Mouse (Mus musculus) myocyte (in vitro differentiated cells): ENCODE data around the gene Tmem123. TPM values are rescaled to one million over a fixed set of nuclear protein-coding genes. Genes with fewer than 3 reads are reported as not detected.

Experiments
- H3K27me3 ChIP-seq: one replicate; pipeline ENCODE4 v1.6.1; 2011; ENCODE audit not compliant: control insufficient read depth, insufficient read depth, insufficient read length
- H3K36me3 ChIP-seq: one replicate; pipeline ENCODE4 v1.6.1; 2011; ENCODE audit not compliant: control insufficient read depth, insufficient read depth
- H3K4me2 ChIP-seq: one replicate; pipeline ENCODE4 v1.6.1; 2011; ENCODE audit warnings: low read depth, control low read depth
- H3K4me3 ChIP-seq: one replicate; pipeline ENCODE4 v1.5.1; 2011; ENCODE audit warnings: mild to moderate bottlenecking, control low read depth, moderate library complexity
- H3K79me2 ChIP-seq: one replicate; pipeline ENCODE4 v1.6.1; 2011; ENCODE audit not compliant: control insufficient read depth, insufficient read depth
- H3ac ChIP-seq: one replicate; pipeline ENCODE4 v1.6.1; 2011; ENCODE audit not compliant: control insufficient read depth, insufficient read length
- CEBPB ChIP-seq: IDR thresholded peaks from 2 replicates; pipeline ENCODE4 v1.6.1; 2011; ENCODE audit warnings: mild to moderate bottlenecking, moderate library complexity; ENCODE audit not compliant: poor library complexity, insufficient read depth, severe bottlenecking
- E2F4 ChIP-seq: IDR thresholded peaks from one replicate; pipeline ENCODE4 v1.6.1; 2011; ENCODE audit warnings: mild to moderate bottlenecking, control low read depth, moderate library complexity; ENCODE audit not compliant: insufficient read depth
- MAX ChIP-seq: IDR thresholded peaks from one replicate; pipeline ENCODE4 v1.6.1; 2011; ENCODE audit warnings: low read depth, mild to moderate bottlenecking, control low read depth
- MYOD1 ChIP-seq, 3 experiments: IDR thresholded peaks; one replicate each; pipeline ENCODE4 v1.6.1; 2011; ENCODE audit warnings: control low read depth in 2 of 3, low read depth in 2 of 3, mild to moderate bottlenecking in 2 of 3, moderate library complexity in 1 of 3; ENCODE audit not compliant: insufficient read length in 2 of 3, control insufficient read depth in 1 of 3
- MYOG ChIP-seq, 3 experiments: IDR thresholded peaks; one replicate each; pipeline ENCODE4 v1.6.1; 2011; ENCODE audit warnings: control low read depth in 2 of 3, low read depth in 2 of 3, mild to moderate bottlenecking in 2 of 3; ENCODE audit not compliant: insufficient read length in 2 of 3, control insufficient read depth in 1 of 3, insufficient read depth in 1 of 3
- POLR2A ChIP-seq: IDR thresholded peaks from one replicate; pipeline ENCODE4 v1.6.1; 2011; ENCODE audit warnings: low read depth, mild to moderate bottlenecking, control low read depth, moderate library complexity; ENCODE audit not compliant: insufficient read length
- POLR2AphosphoS2 ChIP-seq: IDR thresholded peaks from one replicate; pipeline ENCODE4 v1.6.1; 2011; ENCODE audit warnings: low read depth, control low read depth; ENCODE audit not compliant: insufficient read length
- REST ChIP-seq: IDR thresholded peaks from one replicate; pipeline ENCODE4 v1.6.1; 2011; ENCODE audit warnings: mild to moderate bottlenecking, control low read depth, moderate library complexity; ENCODE audit not compliant: insufficient read depth, insufficient read length
- SRF ChIP-seq: IDR thresholded peaks from one replicate; pipeline ENCODE4 v1.6.1; 2011; ENCODE audit warnings: low read depth; ENCODE audit not compliant: control insufficient read depth, insufficient read length
- TCF12 ChIP-seq: IDR thresholded peaks from one replicate; pipeline ENCODE4 v1.6.1; 2011; ENCODE audit warnings: mild to moderate bottlenecking, control low read depth; ENCODE audit not compliant: poor library complexity, insufficient read depth, severe bottlenecking
- TCF3 ChIP-seq: IDR thresholded peaks from one replicate; pipeline ENCODE4 v1.6.1; 2011; ENCODE audit warnings: low read depth, control low read depth; ENCODE audit not compliant: insufficient read length
- USF1 ChIP-seq: IDR thresholded peaks from one replicate; pipeline ENCODE4 v1.6.1; 2011; ENCODE audit warnings: low read depth, mild to moderate bottlenecking, control low read depth, moderate library complexity
- polyA plus RNA-seq: library from polyadenylated mRNA; unstranded; fragments of >200 nt; fragmentation: generic; extraction: Trizol; gene quantifications from one replicate; pipeline ENCODE4 v1.2.1, GENCODE M21; 2012; ENCODE audit warnings: missing spikeins

Tmem123 gene
- polyA plus RNA-seq, 1 experiment, result 60.9 TPM

DNA sequence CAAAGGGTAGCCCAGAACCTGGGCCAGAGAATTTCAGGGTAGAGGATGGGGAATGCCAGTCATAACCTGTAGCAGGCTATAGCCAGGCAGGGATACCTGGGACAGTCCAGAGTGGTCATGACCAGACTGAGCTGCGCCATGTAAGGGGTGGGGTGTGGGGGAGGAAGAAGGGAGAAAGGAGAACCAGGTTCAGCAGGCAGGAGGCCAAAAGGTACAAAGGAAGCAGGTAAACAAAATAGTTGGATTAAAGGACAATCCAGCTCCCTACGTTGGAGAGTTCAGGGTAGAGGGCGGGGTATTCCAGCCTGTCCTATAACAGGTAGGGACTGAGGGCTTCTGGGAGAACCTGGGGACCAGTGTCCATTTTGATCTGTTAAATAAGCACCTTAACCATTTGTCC, 34.7 kb downstream of the Tmem123 start:
- Histone ChIP-seq H3K27me3 (no peaks in the 10 kb centered on the region), H3K36me3 (peaks cover 12% of the 10 kb centered on the region), H3K79me2 (no peaks in the 10 kb centered on the region), H3K4me2 (no peak overlapping the region), H3K4me3 (no peak overlapping the region), H3ac (no peak overlapping the region)
- TF ChIP-seq SRF, result no peak
- TF ChIP-seq CEBPB, result no peak
- no peak for TF ChIP-seq POLR2AphosphoS2
- TF ChIP-seq E2F4, result no peak
- no peak for TF ChIP-seq TCF3
- no peak for TF ChIP-seq MYOD1 (IDR thresholded peaks at IDR 0.05; ENCODE audit: control insufficient read depth in 1 of 3, insufficient read length in 2 of 3, low read depth in 2 of 3)
- no peak for TF ChIP-seq TCF12

DNA sequence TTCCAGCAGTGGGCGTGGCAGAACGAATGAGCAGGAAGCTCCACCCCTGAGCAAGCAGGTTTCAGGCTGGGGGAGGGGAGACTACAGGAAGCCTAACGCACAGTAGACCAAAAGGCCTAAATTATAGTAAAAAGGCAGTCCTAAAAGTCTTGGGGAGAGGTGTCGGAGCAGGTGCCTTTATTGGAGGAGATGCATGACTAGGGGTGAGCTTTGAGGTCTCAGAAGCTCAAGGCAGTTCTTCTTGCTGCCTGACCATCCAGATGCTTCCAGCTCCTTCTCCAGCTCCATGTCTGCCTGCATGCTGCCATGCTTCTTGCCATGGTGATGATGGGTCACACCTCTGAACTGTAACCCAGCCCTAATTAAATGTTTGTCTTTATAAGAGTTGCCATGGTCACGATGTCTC, 41.3 kb downstream of the Tmem123 start:
- H3K27me3 ChIP-seq, result no peaks in the 10 kb centered on the region
- H3K4me3 ChIP-seq, result no peak overlapping the region
- no peak for TF ChIP-seq POLR2AphosphoS2
- no peak for TF ChIP-seq MAX
- no peak for TF ChIP-seq TCF3
- TF ChIP-seq E2F4, result no peak
- TF ChIP-seq CEBPB, result no peak
- TF ChIP-seq POLR2A, result no peak
- TF ChIP-seq MYOD1 (IDR thresholded peaks at IDR 0.05; ENCODE audit: control insufficient read depth in 1 of 3, insufficient read length in 2 of 3, low read depth in 2 of 3), result no peak
- TF ChIP-seq TCF12, result no peak
- no peak for TF ChIP-seq SRF
- TF ChIP-seq USF1, result no peak
- no peak for TF ChIP-seq REST
- TF ChIP-seq MYOG (IDR thresholded peaks at IDR 0.05; ENCODE audit: control insufficient read depth in 1 of 3, insufficient read depth in 1 of 3, insufficient read length in 2 of 3, low read depth in 2 of 3), result no peak
- no peak overlapping the region for H3K4me2 ChIP-seq
- H3K79me2 ChIP-seq, result no peaks in the 10 kb centered on the region
- no peak overlapping the region for H3ac ChIP-seq
- H3K36me3 ChIP-seq, result no peaks in the 10 kb centered on the region

DNA sequence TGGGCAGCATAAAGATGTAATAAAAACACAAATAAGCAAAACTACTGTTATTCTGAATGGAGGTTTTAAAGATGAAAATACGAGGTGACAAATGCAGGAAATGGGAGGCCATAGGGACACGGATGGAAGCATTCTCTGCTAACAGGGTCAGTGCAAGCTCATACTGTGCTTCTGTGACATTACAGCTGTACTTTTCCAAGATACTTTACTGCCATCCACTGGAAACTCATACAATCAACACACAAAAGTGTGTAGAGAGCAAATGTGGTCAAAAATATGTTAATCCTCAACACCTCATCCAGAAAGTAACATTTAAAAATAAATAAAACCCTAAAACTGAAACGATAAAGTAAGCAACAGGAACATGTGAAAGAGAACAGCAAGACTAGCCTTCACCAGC, 58.9 kb downstream of the Tmem123 start:
- Histone ChIP-seq H3K27me3 (no peaks in the 10 kb centered on the region), H3K36me3 (peaks cover 29% of the 10 kb centered on the region)

DNA sequence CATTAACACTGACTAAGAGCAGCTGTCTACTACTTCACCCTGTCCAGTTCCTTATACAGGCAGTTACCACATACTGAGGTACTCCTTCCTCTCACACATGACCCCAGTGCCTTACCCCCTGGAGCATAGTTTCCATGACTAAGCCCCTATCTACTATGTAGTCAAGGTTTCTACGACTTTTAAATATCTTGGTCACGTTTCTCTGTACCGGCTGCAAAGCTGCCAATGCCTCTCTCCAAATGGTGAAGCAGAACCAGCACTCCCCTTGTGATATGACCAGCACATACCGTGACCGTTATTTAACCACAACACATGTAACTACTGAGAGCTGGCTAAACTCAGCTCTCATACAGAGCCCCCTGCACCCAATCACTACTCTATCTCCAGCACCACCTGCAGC, 61.1 kb downstream of the Tmem123 start:
- Histone ChIP-seq H3K4me3 (no peak overlapping the region), H3ac (no peak overlapping the region), H3K27me3 (no peaks in the 10 kb centered on the region), H3K4me2 (no peak overlapping the region), H3K79me2 (peaks cover 29% of the 10 kb centered on the region), H3K36me3 (peaks cover 10% of the 10 kb centered on the region)
- TF ChIP-seq MYOD1 (IDR thresholded peaks at IDR 0.05; ENCODE audit: control insufficient read depth in 1 of 3, insufficient read length in 2 of 3, low read depth in 2 of 3), result no peak
- TF ChIP-seq USF1, result no peak
- TF ChIP-seq SRF, result no peak
- no peak for TF ChIP-seq TCF12
- TF ChIP-seq E2F4, result no peak
- TF ChIP-seq TCF3, result no peak
- no peak for TF ChIP-seq REST
- no peak for TF ChIP-seq POLR2A

More for the DNA sequence above, 58.9 kb downstream of the Tmem123 start:
- Histone ChIP-seq H3K79me2 (peaks cover 13% of the 10 kb centered on the region), H3K4me3 (no peak overlapping the region), H3ac (no peak overlapping the region), H3K4me2 (no peak overlapping the region)
- TF ChIP-seq TCF12 (no peak), REST (no peak), MYOD1 (IDR thresholded peaks at IDR 0.05; ENCODE audit: control insufficient read depth in 1 of 3, insufficient read length in 2 of 3, low read depth in 2 of 3) (no peak), POLR2AphosphoS2 (no peak), USF1 (no peak), MYOG (IDR thresholded peaks at IDR 0.05; ENCODE audit: control insufficient read depth in 1 of 3, insufficient read depth in 1 of 3, insufficient read length in 2 of 3, low read depth in 2 of 3) (no peak), E2F4 (no peak), SRF (no peak), MAX (no peak), POLR2A (no peak), CEBPB (no peak), TCF3 (no peak)

GRCm38 (mm10) chr9:7828706-7829105, 64.9 kb downstream of the Tmem123 start:
- Histone ChIP-seq H3K4me2 (no peak overlapping the region), H3K79me2 (peaks cover 57% of the 10 kb centered on the region), H3K27me3 (no peaks in the 10 kb centered on the region), H3ac (no peak overlapping the region), H3K36me3 (peaks cover 5% of the 10 kb centered on the region), H3K4me3 (no peak overlapping the region)
- TF ChIP-seq MYOD1 (IDR thresholded peaks at IDR 0.05; ENCODE audit: control insufficient read depth in 1 of 3, insufficient read length in 2 of 3, low read depth in 2 of 3) (no peak), E2F4 (no peak), SRF (no peak), CEBPB (no peak), POLR2AphosphoS2 (no peak), REST (no peak), MAX (no peak), TCF12 (no peak), TCF3 (no peak), USF1 (no peak), POLR2A (no peak), MYOG (IDR thresholded peaks at IDR 0.05; ENCODE audit: control insufficient read depth in 1 of 3, insufficient read depth in 1 of 3, insufficient read length in 2 of 3, low read depth in 2 of 3) (no peak)
